Mouse (Mus musculus): ENCODE measurements around the gene S100a13. TPM values are rescaled to one million over a fixed set of nuclear protein-coding genes. Genes with fewer than 3 reads are reported as not detected.
A peak's percentile ranks its signal among the peaks of the same experiment; 100 is the strongest.

The S100a13 gene
- polyA plus RNA-seq (2014; fragmentation: Nextera tagmentation; extraction: Ambion mirVana), result 12.9 and 14.6 TPM in 2 replicates

GRCm38 (mm10) chr3:90513796-90514590, at the start of gene S100a13, which contains the start of gene S100a1:
Gene S100a13, plus strand, starts transcription at chr3:90514435.
Gene S100a1, minus strand, starts transcription at chr3:90514392.
- Histone ChIP-seq H3K4me1 (ENCODE audit: control insufficient read depth, insufficient read depth, low read length) (peaks cover 9% of the 10 kb centered on the region), H3K4me3 (ENCODE audit: low read depth, low read length) (peak within 1 kb of the TSS; percentile 29), H3K27me3 (ENCODE audit: control insufficient read depth, insufficient read depth, low read length) (0 out of 2 replicates have a peak, but pooled peaks cover 8% of the 10 kb centered on the region), H3K9ac (replicated peaks; ENCODE audit: low read length) (peak within 1 kb of the TSS; percentile 52), H3K4me2 (ENCODE audit: low read depth, low read length) (peak within 1 kb of the TSS; percentile 73), H3K27ac (replicated peaks; ENCODE audit: low read depth, low read length) (no peak within 1 kb of the TSS), H3K36me3 (replicated peaks; ENCODE audit: control insufficient read depth, insufficient read depth, low read depth, low read length) (no peaks in the 10 kb centered on the region), H3K9me3 (replicated peaks; ENCODE audit: control insufficient read depth, low read length) (no peaks in the 10 kb centered on the region)
- DNase-seq (ENCODE audit: low spot score) (no peak), ATAC-seq (replicated peaks; ENCODE audit: insufficient number of reproducible peaks, low FRiP score, low TSS enrichment, low read depth) (0 out of 2 replicates have a peak, but pooled peaks have one; percentile 22)
- 4% methylated on average over 25 of the region's 25 CpGs for WGBS

GRCm38 (mm10) chr3:90464552-90465080, 49.6 kb upstream of the S100a13 start:
- Histone ChIP-seq H3K9me3 (replicated peaks; ENCODE audit: control insufficient read depth, low read length) (no peaks in the 10 kb centered on the region), H3K27ac (replicated peaks; ENCODE audit: low read depth, low read length) (no peak overlapping the region), H3K9ac (replicated peaks; ENCODE audit: low read length) (no peak overlapping the region; the same call in 1 of the 2 replicates), H3K4me2 (ENCODE audit: low read depth, low read length) (peak overlapping the region; percentile 79), H3K36me3 (replicated peaks; ENCODE audit: control insufficient read depth, insufficient read depth, low read depth, low read length) (no peaks in the 10 kb centered on the region), H3K4me3 (ENCODE audit: low read depth, low read length) (peak overlapping the region; percentile 45), H3K4me1 (ENCODE audit: control insufficient read depth, insufficient read depth, low read length) (peaks cover 5% of the 10 kb centered on the region), H3K27me3 (ENCODE audit: control insufficient read depth, insufficient read depth, low read length) (peaks cover 30% of the 10 kb centered on the region)
- DNase-seq (ENCODE audit: low spot score) (peak; percentile 17), ATAC-seq (replicated peaks; ENCODE audit: insufficient number of reproducible peaks, low FRiP score, low TSS enrichment, low read depth) (peak; percentile 26; the same call in 1 of the 2 replicates)
- 8% methylated on average over 37 of the region's 37 CpGs for WGBS

- Histone ChIP-seq H3K4me1 (ENCODE audit: control insufficient read depth, insufficient read depth, low read length) (peaks cover 5% of the 10 kb centered on the region), H3K9ac (replicated peaks; ENCODE audit: low read length) (peak overlapping the region; percentile 51), H3K4me3 (ENCODE audit: low read depth, low read length) (peak overlapping the region; percentile 45), H3K4me2 (ENCODE audit: low read depth, low read length) (peak overlapping the region; percentile 79), H3K27ac (replicated peaks; ENCODE audit: low read depth, low read length) (no peak overlapping the region), H3K9me3 (replicated peaks; ENCODE audit: control insufficient read depth, low read length) (no peaks in the 10 kb centered on the region), H3K36me3 (replicated peaks; ENCODE audit: control insufficient read depth, insufficient read depth, low read depth, low read length) (no peaks in the 10 kb centered on the region), H3K27me3 (ENCODE audit: control insufficient read depth, insufficient read depth, low read length) (peaks cover 30% of the 10 kb centered on the region)
- peak; percentile 66; the same call in 1 of the 2 replicates for ATAC-seq (replicated peaks; ENCODE audit: insufficient number of reproducible peaks, low FRiP score, low TSS enrichment, low read depth)
- WGBS, result 2% methylated on average over 74 of the region's 75 CpGs
- DNase-seq (ENCODE audit: low spot score), result peak; percentile 37
Observed at GRCm38 (mm10) chr3:90465081-90465685, 49.1 kb upstream of the S100a13 start.

- H3K9me3 ChIP-seq (replicated peaks; ENCODE audit: control insufficient read depth, low read length), result no peaks in the 10 kb centered on the region
- H3K4me3 ChIP-seq (ENCODE audit: low read depth, low read length), result peak within 1 kb of the TSS; percentile 45
- H3K27me3 ChIP-seq (ENCODE audit: control insufficient read depth, insufficient read depth, low read length), result peaks cover 30% of the 10 kb centered on the region
- H3K4me1 ChIP-seq (ENCODE audit: control insufficient read depth, insufficient read depth, low read length), result peaks cover 5% of the 10 kb centered on the region
- peak; percentile 28 for DNase-seq (ENCODE audit: low spot score)
- H3K9ac ChIP-seq (replicated peaks; ENCODE audit: low read length), result peak within 1 kb of the TSS; percentile 51
- no peak within 1 kb of the TSS for H3K27ac ChIP-seq (replicated peaks; ENCODE audit: low read depth, low read length)
- peak within 1 kb of the TSS; percentile 79 for H3K4me2 ChIP-seq (ENCODE audit: low read depth, low read length)
- 0 out of 2 replicates have a peak, but pooled peaks have one; percentile 20 for ATAC-seq (replicated peaks; ENCODE audit: insufficient number of reproducible peaks, low FRiP score, low TSS enrichment, low read depth)
- H3K36me3 ChIP-seq (replicated peaks; ENCODE audit: control insufficient read depth, insufficient read depth, low read depth, low read length), result no peaks in the 10 kb centered on the region
- under 1% methylated on average over 33 of the region's 49 CpGs for WGBS
Observed at GRCm38 (mm10) chr3:90465686-90466310, 48.4 kb upstream of the S100a13 start, which contains the start of gene Npr1. Gene Npr1, minus strand, starts transcription at chr3:90465866.

GRCm38 (mm10) chr3:90466311-90466766, 47.9 kb upstream of the S100a13 start:
- ATAC-seq (replicated peaks; ENCODE audit: insufficient number of reproducible peaks, low FRiP score, low TSS enrichment, low read depth) (0 out of 2 replicates have a peak, but pooled peaks have one; percentile 26), DNase-seq (ENCODE audit: low spot score) (peak; percentile 85)
- Histone ChIP-seq H3K9ac (replicated peaks; ENCODE audit: low read length) (peak overlapping the region; percentile 51), H3K9me3 (replicated peaks; ENCODE audit: control insufficient read depth, low read length) (no peaks in the 10 kb centered on the region), H3K4me3 (ENCODE audit: low read depth, low read length) (peak overlapping the region; percentile 45), H3K4me2 (ENCODE audit: low read depth, low read length) (peak overlapping the region; percentile 79), H3K27me3 (ENCODE audit: control insufficient read depth, insufficient read depth, low read length) (peaks cover 30% of the 10 kb centered on the region), H3K4me1 (ENCODE audit: control insufficient read depth, insufficient read depth, low read length) (peaks cover 5% of the 10 kb centered on the region), H3K27ac (replicated peaks; ENCODE audit: low read depth, low read length) (no peak overlapping the region), H3K36me3 (replicated peaks; ENCODE audit: control insufficient read depth, insufficient read depth, low read depth, low read length) (no peaks in the 10 kb centered on the region)
- under 1% methylated on average over 15 of the region's 15 CpGs for WGBS

- ATAC-seq (replicated peaks; ENCODE audit: insufficient number of reproducible peaks, low FRiP score, low TSS enrichment, low read depth) (no peak), DNase-seq (ENCODE audit: low spot score) (no peak)
- Histone ChIP-seq H3K4me3 (ENCODE audit: low read depth, low read length) (no peak overlapping the region), H3K9me3 (replicated peaks; ENCODE audit: control insufficient read depth, low read length) (no peaks in the 10 kb centered on the region), H3K4me2 (ENCODE audit: low read depth, low read length) (no peak overlapping the region), H3K27me3 (ENCODE audit: control insufficient read depth, insufficient read depth, low read length) (peaks cover 30% of the 10 kb centered on the region), H3K4me1 (ENCODE audit: control insufficient read depth, insufficient read depth, low read length) (peaks cover 5% of the 10 kb centered on the region), H3K27ac (replicated peaks; ENCODE audit: low read depth, low read length) (no peak overlapping the region), H3K9ac (replicated peaks; ENCODE audit: low read length) (no peak overlapping the region), H3K36me3 (replicated peaks; ENCODE audit: control insufficient read depth, insufficient read depth, low read depth, low read length) (no peaks in the 10 kb centered on the region)
- WGBS, result 94% methylated on average over 10 of the region's 10 CpGs
Observed at GRCm38 (mm10) chr3:90467618-90468300, 46.5 kb upstream of the S100a13 start.

GRCm38 (mm10) chr3:90472213-90472612, 42.0 kb upstream of the S100a13 start:
- H3K36me3 ChIP-seq (replicated peaks; ENCODE audit: control insufficient read depth, insufficient read depth, low read depth, low read length), result no peaks in the 10 kb centered on the region
- no peak overlapping the region for H3K9ac ChIP-seq (replicated peaks; ENCODE audit: low read length)
- H3K4me3 ChIP-seq (ENCODE audit: low read depth, low read length), result no peak overlapping the region
- H3K4me2 ChIP-seq (ENCODE audit: low read depth, low read length), result no peak overlapping the region
- no peaks in the 10 kb centered on the region for H3K4me1 ChIP-seq (ENCODE audit: control insufficient read depth, insufficient read depth, low read length)
- DNase-seq (ENCODE audit: low spot score) (peak; percentile 40), ATAC-seq (replicated peaks; ENCODE audit: insufficient number of reproducible peaks, low FRiP score, low TSS enrichment, low read depth) (no peak)
- no peak overlapping the region for H3K27ac ChIP-seq (replicated peaks; ENCODE audit: low read depth, low read length)
- WGBS, result 31% methylated on average over 3 of the region's 3 CpGs
- no peaks in the 10 kb centered on the region for H3K27me3 ChIP-seq (ENCODE audit: control insufficient read depth, insufficient read depth, low read length)
- H3K9me3 ChIP-seq (replicated peaks; ENCODE audit: control insufficient read depth, low read length), result no peaks in the 10 kb centered on the region
